Mouse (Mus musculus) heart, adult 2 months (tissue): Measurements from ENCODE around the gene Slc9a9.

ENCODE experiments used
- CTCF ChIP-seq: fragments of 200-600 bp; IDR thresholded peaks from 2 replicates; pipeline ENCODE4 v1.8.1; 2022; ENCODE audit warnings: antibody characterized with exemption, mild to moderate bottlenecking, moderate library complexity
- EP300 ChIP-seq: fragments of 200-500 bp; IDR thresholded peaks from 2 replicates; pipeline ENCODE4 v1.6.1; 2011; ENCODE audit warnings: low read depth, low read length, control low read depth; ENCODE audit not compliant: insufficient read depth
- POLR2A ChIP-seq: fragments of 200-500 bp; IDR thresholded peaks from 2 replicates; pipeline ENCODE4 v1.6.1; 2011; ENCODE audit warnings: mild to moderate bottlenecking, low read depth, low read length, control low read depth; ENCODE audit not compliant: insufficient read depth

GRCm38 (mm10) chr9:94701193-94701869 is 31.6 kb downstream of the Slc9a9 start:
- TF ChIP-seq EP300 (no peak), CTCF (no peak), POLR2A (no peak)
